Mouse (Mus musculus) thymus, adult 2 months (tissue): Measurements from ENCODE around the gene Naip1. TPM values are rescaled to one million over a fixed set of nuclear protein-coding genes. Genes with fewer than 3 reads are reported as not detected.
"Not testable (repeated sequence)": the region's sequence is repeated elsewhere in the genome, so short reads cannot be mapped to it uniquely, and the experiment has no call there.

Experiments used
- DNase-seq: peaks from one replicate; pipeline ENCODE4 v3.0.0; 2021
- H3K27ac ChIP-seq: fragments of 200-500 bp; 2 replicates; pipeline ENCODE4 v1.5.1; 2012; ENCODE audit warnings: low read length, control low read depth; ENCODE audit not compliant: control insufficient read depth, insufficient read depth
- H3K27me3 ChIP-seq: fragments of 200-500 bp; 2 replicates; pipeline ENCODE4 v1.6.1; 2012; ENCODE audit warnings: mild to moderate bottlenecking, low read length, moderate library complexity, mixed read lengths; ENCODE audit not compliant: control insufficient read depth, insufficient read depth
- H3K36me3 ChIP-seq: fragments of 200-500 bp; 2 replicates; pipeline ENCODE4 v1.6.1; 2012; ENCODE audit warnings: mild to moderate bottlenecking, low read length, moderate library complexity; ENCODE audit not compliant: control insufficient read depth, insufficient read depth
- H3K4me1 ChIP-seq: fragments of 200-500 bp; replicated peaks from 2 replicates; pipeline ENCODE4 v1.6.1; 2012; ENCODE audit warnings: low read length; ENCODE audit not compliant: control insufficient read depth, insufficient read depth
- H3K4me3 ChIP-seq: fragments of 200-500 bp; 2 replicates; pipeline ENCODE4 v1.5.1; 2012; ENCODE audit warnings: mild to moderate bottlenecking, low read length, control low read depth, moderate library complexity; ENCODE audit not compliant: control insufficient read depth, insufficient read depth
- CTCF ChIP-seq: fragments of 200-500 bp; IDR thresholded peaks from 2 replicates; pipeline ENCODE4 v1.5.1; 2012; ENCODE audit warnings: mild to moderate bottlenecking, control low read depth, low read length, moderate library complexity, borderline replicate concordance; ENCODE audit not compliant: control insufficient read depth, poor library complexity, insufficient read depth; ENCODE audit errors: extremely low read depth
- POLR2A ChIP-seq: fragments of 200-500 bp; IDR thresholded peaks from 2 replicates; pipeline ENCODE4 v1.6.1; 2012; ENCODE audit warnings: mild to moderate bottlenecking, low read length, control low read depth, moderate library complexity; ENCODE audit not compliant: control insufficient read depth, poor library complexity, insufficient read depth; ENCODE audit errors: extremely low read depth
- WGBS: fragments of 180-500 bp; shearing (Covaris S2); methylation state at CpG from one replicate; pipeline ENCODE4 v1.1.7; 2018; 5-methylcytosine and 5-hydroxymethylcytosine counted together
- polyA plus RNA-seq: library from polyadenylated mRNA; depleted of rRNA; stranded (reverse); fragments of >200 nt; gene quantifications from 2 replicates; pipeline ENCODE4 v1.2.3, GENCODE M21; 2012

Naip1 gene
- polyA plus RNA-seq, 1 experiment = 0.11 TPM

DNA sequence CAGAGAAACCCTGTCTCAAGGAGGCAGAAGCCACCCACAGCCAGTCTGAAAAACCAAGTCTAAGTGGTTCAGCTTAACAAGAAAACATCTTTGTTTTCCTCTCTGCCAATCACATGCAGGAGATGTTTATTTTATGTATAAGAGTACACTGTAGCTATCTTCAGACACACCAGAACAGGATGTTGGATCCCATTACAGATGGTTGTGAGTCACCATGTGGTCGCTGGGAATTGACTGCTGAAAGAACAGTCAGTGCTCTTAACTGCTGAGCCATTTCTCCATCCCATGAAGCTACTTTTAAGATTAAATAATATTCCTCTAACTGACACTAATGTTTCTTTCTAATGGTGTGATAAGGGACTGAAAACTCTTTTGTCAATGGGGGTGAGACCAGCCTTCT lies 14.0 kb downstream of the Naip1 start:
- Histone ChIP-seq H3K27ac (no peak overlapping the region), H3K27me3 (no peaks in the 10 kb centered on the region), H3K4me3 (no peak overlapping the region), H3K36me3 (no peaks in the 10 kb centered on the region), H3K4me1 (no peaks in the 10 kb centered on the region)
- DNase-seq = no peak
- 39% methylated on average over 1 of the region's 1 CpGs for WGBS
- TF ChIP-seq POLR2A (no peak), CTCF (no peak)

GRCm38 (mm10) chr13:100437322-100437825 lies 15.3 kb downstream of the Naip1 start:
- no peaks in the 10 kb centered on the region for H3K27me3 ChIP-seq
- no peaks in the 10 kb centered on the region for H3K36me3 ChIP-seq
- no peak overlapping the region for H3K27ac ChIP-seq
- no peak overlapping the region for H3K4me3 ChIP-seq
- 74% methylated on average over 3 of the region's 3 CpGs for WGBS
- TF ChIP-seq POLR2A (no peak), CTCF (no peak)
- DNase-seq = no peak
- no peaks in the 10 kb centered on the region for H3K4me1 ChIP-seq

GRCm38 (mm10) chr13:100436556-100437163 lies 16.0 kb downstream of the Naip1 start:
- 78% methylated on average over 1 of the region's 1 CpGs for WGBS
- H3K27ac ChIP-seq, DNase-seq, H3K4me3 ChIP-seq, H3K4me1 ChIP-seq, H3K27me3 ChIP-seq, H3K36me3 ChIP-seq: not testable (repeated sequence)

DNA sequence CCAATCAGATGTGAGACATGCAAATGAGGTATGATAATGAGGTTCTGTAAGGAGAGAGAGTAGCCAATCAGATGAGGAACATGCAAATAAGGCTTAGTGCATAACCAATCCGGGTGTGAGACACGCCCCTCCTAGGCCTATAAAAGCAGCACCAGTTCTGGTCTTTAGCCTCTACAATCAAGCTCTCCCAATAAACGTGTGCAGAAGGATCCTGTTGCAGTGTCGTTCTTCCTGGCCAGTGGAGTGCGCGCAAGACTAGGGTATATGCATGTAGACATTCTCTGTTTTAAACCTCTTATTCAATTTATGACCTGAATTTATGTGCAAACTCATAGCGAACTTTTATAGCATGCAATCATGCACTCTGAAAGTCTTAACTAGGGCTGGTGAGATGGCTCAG lies 32.7 kb downstream of the Naip1 start:
- not testable (repeated sequence) for DNase-seq, H3K36me3 ChIP-seq, H3K27me3 ChIP-seq, H3K4me3 ChIP-seq, H3K27ac ChIP-seq, H3K4me1 ChIP-seq
- WGBS = 93% methylated on average over 7 of the region's 7 CpGs

DNA sequence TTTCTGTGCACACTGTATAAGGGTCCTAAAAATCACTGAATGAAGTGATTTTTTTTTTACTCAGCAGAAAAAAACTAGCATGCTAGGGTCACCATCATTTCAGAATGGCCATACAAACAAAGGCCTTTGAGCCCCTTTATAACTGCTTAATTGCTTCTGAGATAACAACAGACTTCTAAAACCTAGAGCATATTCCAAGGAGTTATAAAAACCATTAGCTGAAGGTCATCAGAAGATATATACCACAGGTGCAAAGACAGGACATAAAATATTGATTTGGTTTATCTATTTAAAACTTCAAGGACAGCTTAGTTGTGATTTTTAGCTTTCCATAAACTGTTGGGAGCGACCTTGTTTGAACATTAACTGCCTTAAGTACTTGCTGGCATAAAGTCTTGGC lies 38.2 kb downstream of the Naip1 start:
- H3K36me3 ChIP-seq = no peaks in the 10 kb centered on the region
- no peaks in the 10 kb centered on the region for H3K4me1 ChIP-seq
- DNase-seq = no peak
- no peak overlapping the region for H3K4me3 ChIP-seq
- H3K27ac ChIP-seq = no peak overlapping the region
- H3K27me3 ChIP-seq = no peaks in the 10 kb centered on the region
- TF ChIP-seq POLR2A (no peak), CTCF (no peak)
- WGBS = 78% methylated on average over 1 of the region's 1 CpGs

DNA sequence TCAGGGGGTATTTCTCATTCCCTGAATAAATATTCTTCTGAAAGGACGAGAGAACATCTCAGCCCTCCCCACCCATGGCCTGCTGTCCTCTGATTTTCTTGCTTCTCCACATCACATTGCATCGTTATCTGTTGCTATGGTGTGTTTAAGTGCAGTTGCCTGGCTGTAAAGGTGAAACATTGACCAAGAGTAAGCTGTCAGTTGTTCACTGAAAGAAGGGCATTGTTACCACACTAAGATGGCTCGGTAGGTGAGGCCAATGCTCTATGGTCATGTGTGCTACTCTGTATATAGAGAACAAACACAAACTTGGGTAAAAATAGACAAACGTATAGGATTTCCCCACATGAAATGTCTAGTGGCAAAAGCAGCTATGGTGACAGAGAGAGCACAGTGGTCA lies 42.8 kb downstream of the Naip1 start:
- no peaks in the 10 kb centered on the region for H3K27me3 ChIP-seq
- TF ChIP-seq CTCF = no peak
- no peak for TF ChIP-seq POLR2A
- no peaks in the 10 kb centered on the region for H3K4me1 ChIP-seq
- WGBS = 89% methylated on average over 4 of the region's 4 CpGs
- no peak for DNase-seq
- H3K36me3 ChIP-seq = no peaks in the 10 kb centered on the region
- H3K27ac ChIP-seq = no peak overlapping the region
- H3K4me3 ChIP-seq = no peak overlapping the region

- Histone ChIP-seq H3K4me1 (no peaks in the 10 kb centered on the region), H3K27ac (no peak overlapping the region), H3K27me3 (no peaks in the 10 kb centered on the region), H3K4me3 (no peak overlapping the region), H3K36me3 (no peaks in the 10 kb centered on the region)
- no peak for DNase-seq
- 90% methylated on average over 5 of the region's 5 CpGs for WGBS
- TF ChIP-seq CTCF (no peak), POLR2A (no peak)
These were observed 43.5 kb downstream of the Naip1 start for GRCm38 (mm10) chr13:100409181-100409580.
